Mouse (Mus musculus) mouse embryonic stem cell (cell line): ENCODE results near the gene Slc4a4.

ENCODE experiments used
- in situ Hi-C, 2 experiments: fragments of 300-500 bp; cut with MboI; formaldehyde crosslinking; loops; 1 replicate in 1 of 2; 3 replicates in 1 of 2; pipeline ENCODE4 v1.14.3; 2019 to 2020; ENCODE audit warnings: low sequenced_read_pairs in 2 of 2, low pct_unique_long_range_greater_than_20kb in 1 of 2, mixed read lengths in 1 of 2; ENCODE audit not compliant: unreplicated experiment in 1 of 2

Gene Slc4a4

GRCm38 (mm10) chr5:88907615-88908014, 21.0 kb downstream of the Slc4a4 start:
- in situ Hi-C loops: loop anchor here in 1 of 2 experiments (10.0 kb wide), 2 partner anchors 113 to 317 kb away; no protein-coding TSS in a partner anchor

GRCm38 (mm10) chr5:88912629-88913028, 26.0 kb downstream of the Slc4a4 start:
- in situ Hi-C loops: no loop called here

- in situ Hi-C loops: no loop called here
These were observed 28.5 kb downstream of the Slc4a4 start for GRCm38 (mm10) chr5:88915082-88915481.

- in situ Hi-C loops: no loop called here
These were observed 29.9 kb downstream of the Slc4a4 start for GRCm38 (mm10) chr5:88916501-88916971.

GRCm38 (mm10) chr5:88917221-88917620, 30.6 kb downstream of the Slc4a4 start:
- in situ Hi-C loops: no loop called here

GRCm38 (mm10) chr5:88917630-88918029, 31.0 kb downstream of the Slc4a4 start:
- in situ Hi-C loops: no loop called here

- in situ Hi-C loops: no loop called here
These were observed 31.9 kb downstream of the Slc4a4 start for GRCm38 (mm10) chr5:88918538-88918937.

GRCm38 (mm10) chr5:88925576-88925975, 39.0 kb downstream of the Slc4a4 start:
- in situ Hi-C loops: no loop called here

GRCm38 (mm10) chr5:88928201-88928916, 41.7 kb downstream of the Slc4a4 start:
- in situ Hi-C loops: no loop called here

GRCm38 (mm10) chr5:88929392-88930094, 42.9 kb downstream of the Slc4a4 start:
- in situ Hi-C loops: no loop called here

GRCm38 (mm10) chr5:88930129-88930528, 43.5 kb downstream of the Slc4a4 start:
- in situ Hi-C loops: no loop called here

- in situ Hi-C loops: no loop called here
These were observed 44.0 kb downstream of the Slc4a4 start for GRCm38 (mm10) chr5:88930611-88931010.

- in situ Hi-C loops: no loop called here
These were observed 44.6 kb downstream of the Slc4a4 start for GRCm38 (mm10) chr5:88931176-88931575.

- in situ Hi-C loops: no loop called here
These were observed 46.8 kb downstream of the Slc4a4 start for GRCm38 (mm10) chr5:88933454-88933853.

- in situ Hi-C loops: no loop called here
These were observed 47.3 kb downstream of the Slc4a4 start for GRCm38 (mm10) chr5:88933946-88934345.

GRCm38 (mm10) chr5:88938208-88938607, 51.6 kb downstream of the Slc4a4 start:
- in situ Hi-C loops: no loop called here

- in situ Hi-C loops: no loop called here
These were observed 52.5 kb downstream of the Slc4a4 start for GRCm38 (mm10) chr5:88939151-88939550.

GRCm38 (mm10) chr5:88939782-88940181, 53.2 kb downstream of the Slc4a4 start:
- in situ Hi-C loops: no loop called here

GRCm38 (mm10) chr5:88941905-88942304, 55.3 kb downstream of the Slc4a4 start:
- in situ Hi-C loops: no loop called here
